Mouse (Mus musculus) cortical plate, adult 2 months (tissue): Measurements from ENCODE around the gene Stx1a. TPM values are rescaled to one million over a fixed set of nuclear protein-coding genes. Genes with fewer than 3 reads are reported as not detected.

Source experiments
- H3K27ac ChIP-seq: fragments of 200-500 bp; 2 replicates; pipeline ENCODE4 v1.5.1; 2012; ENCODE audit warnings: low read length, control low read depth, inconsistent platforms; ENCODE audit not compliant: insufficient read depth
- H3K4me1 ChIP-seq: fragments of 200-500 bp; 2 replicates; pipeline ENCODE4 v1.6.1; 2011; ENCODE audit warnings: low read length; ENCODE audit not compliant: control insufficient read depth, insufficient read depth
- H3K4me3 ChIP-seq: fragments of 200-500 bp; 2 replicates; pipeline ENCODE4 v1.5.1; 2011; ENCODE audit warnings: mild to moderate bottlenecking, low read length, control low read depth; ENCODE audit not compliant: insufficient read depth
- CTCF ChIP-seq: fragments of 200-500 bp; IDR thresholded peaks from 2 replicates; pipeline ENCODE4 v1.5.1; 2011; ENCODE audit warnings: mild to moderate bottlenecking, control low read depth, low read length; ENCODE audit not compliant: insufficient read depth; ENCODE audit errors: extremely low read depth
- POLR2A ChIP-seq: fragments of 200-500 bp; IDR thresholded peaks from 2 replicates; pipeline ENCODE4 v1.6.1; 2011; ENCODE audit warnings: mild to moderate bottlenecking, low read length, control low read depth; ENCODE audit not compliant: insufficient read depth; ENCODE audit errors: extremely low read depth
- polyA plus RNA-seq: library from polyadenylated mRNA; depleted of rRNA; stranded (reverse); fragments of >200 nt; gene quantifications from 2 replicates; pipeline ENCODE4 v1.2.3, GENCODE M21; 2012; rRNA removed

The Stx1a gene
- polyA plus RNA-seq, 1 experiment = 545 TPM

DNA sequence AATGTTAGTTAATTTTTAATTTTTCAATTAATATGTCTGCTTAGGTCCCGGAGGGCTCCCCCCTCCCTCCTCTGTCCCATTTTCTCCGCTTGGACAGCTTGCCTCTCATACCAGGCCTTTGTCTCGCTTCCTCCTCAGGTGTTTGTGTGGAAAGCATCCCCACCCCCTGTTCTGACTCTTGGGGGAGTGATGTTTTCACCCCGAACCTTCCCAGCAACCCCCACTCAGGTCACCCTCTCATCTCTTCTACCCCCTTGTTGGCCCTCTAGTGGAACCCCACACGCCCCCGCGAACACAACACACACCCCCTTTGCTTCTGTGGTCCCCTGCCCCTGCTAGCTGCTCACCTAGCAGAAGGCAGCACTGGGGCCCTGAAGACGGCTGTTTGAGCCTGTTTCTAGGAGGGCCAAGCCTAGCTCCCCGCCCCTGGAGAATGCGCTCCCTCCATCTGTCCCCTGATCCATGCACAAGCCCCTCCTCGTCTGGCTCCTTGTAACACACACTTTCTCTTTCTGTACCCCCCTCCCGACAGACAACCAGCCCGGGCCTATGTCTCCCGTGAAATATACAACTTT lies 53.7 kb downstream of the Stx1a start:
- TF ChIP-seq POLR2A (no peak), CTCF (no peak)
- H3K4me3 ChIP-seq = peak overlapping the region; percentile 40
- no peak overlapping the region for H3K27ac ChIP-seq
- no peaks in the 10 kb centered on the region for H3K4me1 ChIP-seq

DNA sequence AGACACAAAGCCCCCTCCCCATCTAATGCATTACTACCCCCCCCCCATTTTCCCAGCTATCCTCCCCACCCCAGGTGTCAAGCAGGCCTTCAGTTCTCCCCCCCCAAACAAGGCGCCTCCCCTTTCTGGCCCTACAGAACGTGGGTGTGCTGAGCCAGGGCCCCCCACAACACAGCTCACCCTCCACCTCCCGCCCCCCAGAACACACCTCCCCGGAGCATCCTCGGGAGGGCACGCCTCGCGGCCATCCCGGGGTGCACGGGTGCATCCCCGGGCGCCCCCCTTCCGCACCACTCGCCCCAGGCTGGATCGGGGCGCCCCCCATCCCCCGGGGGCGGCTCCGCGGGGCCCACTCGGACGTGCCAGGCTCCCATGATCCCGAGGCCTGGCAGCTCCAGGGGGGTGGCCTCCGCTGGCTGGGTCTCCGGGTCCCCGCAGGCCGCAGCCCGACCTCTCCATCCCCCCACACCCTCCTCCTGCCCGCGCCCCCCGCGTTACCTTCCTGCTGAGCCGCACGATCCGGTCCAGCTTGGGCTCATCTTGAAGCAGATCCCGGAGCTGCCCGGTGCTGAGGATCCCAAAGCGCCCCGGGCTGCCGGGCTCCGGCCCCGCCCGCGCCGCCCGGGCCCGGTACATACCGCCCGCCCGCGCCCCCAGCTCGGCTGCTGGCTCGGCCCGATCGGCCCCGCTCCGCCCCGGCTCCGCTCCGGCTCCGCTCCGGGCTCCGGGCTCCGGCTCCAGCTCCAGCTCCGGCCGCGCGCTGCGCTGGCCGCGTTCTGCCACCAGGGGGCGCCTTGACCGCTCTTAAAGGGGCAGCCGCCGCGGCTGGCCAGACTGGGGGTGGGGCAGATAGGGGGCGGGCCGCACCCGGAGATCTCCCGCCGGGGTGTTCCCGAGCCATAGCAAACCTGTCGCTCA lies 54.5 kb downstream of the Stx1a start, which contains the start of gene Vps37d:
Gene Vps37d (minus strand): TSS at position 703 of the 918 bp plus-strand sequence.
- Histone ChIP-seq H3K27ac (peak within 1 kb of the TSS; percentile 88), H3K4me1 (no peaks in the 10 kb centered on the region), H3K4me3 (peak within 1 kb of the TSS; percentile 40)
- TF ChIP-seq CTCF (peak; percentile 32; the same call in 1 of the 2 replicates), POLR2A (no peak)

DNA sequence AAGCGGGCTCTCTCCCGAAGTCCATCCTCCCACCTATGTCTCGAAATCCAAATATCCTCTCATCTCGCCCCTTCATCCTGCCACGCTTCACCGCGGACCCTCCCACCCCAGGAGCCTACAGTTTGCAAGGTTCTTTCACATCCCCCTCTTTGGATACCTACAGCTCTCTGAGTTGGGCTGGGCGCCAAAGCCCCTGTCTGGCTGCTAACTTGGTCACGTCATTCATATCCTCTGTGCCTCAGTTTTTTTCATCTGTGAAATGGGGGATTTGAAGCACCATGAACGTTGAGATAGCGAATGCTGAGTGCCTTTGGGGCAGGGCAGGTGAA lies 55.2 kb downstream of the Stx1a start:
- Histone ChIP-seq H3K27ac (no peak overlapping the region), H3K4me1 (no peaks in the 10 kb centered on the region), H3K4me3 (peak overlapping the region; percentile 40)
- TF ChIP-seq POLR2A (no peak), CTCF (no peak)

- no peak overlapping the region for H3K27ac ChIP-seq
- H3K4me3 ChIP-seq = no peak overlapping the region
- no peak for TF ChIP-seq CTCF
- no peak for TF ChIP-seq POLR2A
- no peaks in the 10 kb centered on the region for H3K4me1 ChIP-seq
Measured at GRCm38 (mm10) chr5:135079578-135079977, 56.3 kb downstream of the Stx1a start.

- TF ChIP-seq POLR2A (no peak), CTCF (no peak)
- Histone ChIP-seq H3K27ac (no peak overlapping the region), H3K4me3 (no peak overlapping the region), H3K4me1 (no peaks in the 10 kb centered on the region)
Measured at GRCm38 (mm10) chr5:135080539-135080938, 57.3 kb downstream of the Stx1a start.

DNA sequence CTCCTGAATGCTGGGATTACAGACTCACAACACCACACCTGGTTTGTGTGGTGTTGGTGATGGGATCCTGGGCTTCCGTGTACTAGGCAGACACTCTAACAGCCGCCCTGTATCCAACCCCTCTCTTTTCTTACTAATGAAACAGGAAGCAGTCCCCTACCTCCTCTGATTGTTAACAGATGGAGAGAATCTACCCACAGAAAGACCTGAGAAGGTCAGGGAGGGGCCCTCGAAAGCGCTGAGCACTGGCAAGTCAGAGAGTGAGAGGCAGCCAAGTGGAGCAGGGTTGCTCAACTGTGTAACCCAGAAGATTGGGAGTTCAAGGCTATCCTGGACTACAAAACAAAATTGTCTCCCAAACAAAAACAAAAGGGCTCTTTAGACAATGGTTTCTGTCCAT lies 63.6 kb downstream of the Stx1a start:
- H3K27ac ChIP-seq = no peak overlapping the region
- no peaks in the 10 kb centered on the region for H3K4me1 ChIP-seq
- no peak for TF ChIP-seq CTCF
- TF ChIP-seq POLR2A = no peak
- no peak overlapping the region for H3K4me3 ChIP-seq

- Histone ChIP-seq H3K27ac (no peak within 1 kb of the TSS), H3K4me3 (no peak within 1 kb of the TSS), H3K4me1 (no peaks in the 10 kb centered on the region)
- TF ChIP-seq CTCF (no peak), POLR2A (no peak)
Measured at GRCm38 (mm10) chr5:135089653-135090052, 66.4 kb downstream of the Stx1a start, which contains the start of gene Mlxipl. Mlxipl (plus strand) TSS chr5:135089890.

Other genes with a start within 250 kb of the Stx1a start
- gene Tmem270, start 116.7 kb upstream of the Stx1a start, polyA plus RNA-seq = not detected in 2 replicates
- gene Cldn13, start 108.0 kb upstream of the Stx1a start, polyA plus RNA-seq = not detected in 2 replicates
- 15.1 TPM in 2 replicates for gene Mettl27, start 91.1 kb upstream of the Stx1a start, polyA plus RNA-seq
- gene Cldn4, start 76.5 kb upstream of the Stx1a start, polyA plus RNA-seq = 0.04 and 0.08 TPM in 2 replicates
- 0.21 and 0.23 TPM in 2 replicates for gene Cldn3, start 37.3 kb upstream of the Stx1a start, polyA plus RNA-seq
- 78.3 and 80.1 TPM in 2 replicates for gene Abhd11, start 14.3 kb upstream of the Stx1a start, polyA plus RNA-seq
- 58.3 and 58.4 TPM in 2 replicates for gene Dnajc30, start 40.7 kb downstream of the Stx1a start, polyA plus RNA-seq
- 66.6 and 82.3 TPM in 2 replicates for gene Bud23, start 41.5 kb downstream of the Stx1a start, polyA plus RNA-seq
- gene Vps37d, start 54.8 kb downstream of the Stx1a start, polyA plus RNA-seq = 26.6 and 29.4 TPM in 2 replicates
- 4.2 and 5.0 TPM in 2 replicates for gene Mlxipl, start 66.4 kb downstream of the Stx1a start, polyA plus RNA-seq
- 11.7 and 11.9 TPM in 2 replicates for gene Tbl2, start 126.2 kb downstream of the Stx1a start, polyA plus RNA-seq
- 43.7 and 45.3 TPM in 2 replicates for gene Bcl7b, start 144.8 kb downstream of the Stx1a start, polyA plus RNA-seq
- gene Baz1b, start 163.8 kb downstream of the Stx1a start, polyA plus RNA-seq = 58.4 and 61.7 TPM in 2 replicates
- 5.5 and 6.0 TPM in 2 replicates for gene Fzd9, start 227.7 kb downstream of the Stx1a start, polyA plus RNA-seq